Mouse (Mus musculus) hindbrain, embryonic 16.5 days (tissue): ENCODE results near the gene Snapc1. TPM values are rescaled to one million over a fixed set of nuclear protein-coding genes. Genes with fewer than 3 reads are reported as not detected.

Experiments
- ATAC-seq: fragments of 200-750 bp; cut with Nextera tagmentation; 2 replicates; pipeline ENCODE4 v1.8.0; 2017; ENCODE audit warnings: moderate TSS enrichment, moderate library complexity
- H3K27ac ChIP-seq: fragments of 300-500 bp; sonication (generic); 2 replicates; pipeline ENCODE4 v1.5.1; 2014; ENCODE audit warnings: low read depth, mild to moderate bottlenecking, control low read depth, low read length, moderate library complexity
- H3K27me3 ChIP-seq: fragments of 300-500 bp; sonication (generic); replicated peaks from 2 replicates; pipeline ENCODE4 v1.6.1; 2014; ENCODE audit warnings: low read length; ENCODE audit not compliant: control insufficient read depth, insufficient read depth
- H3K36me3 ChIP-seq: fragments of 300-500 bp; sonication (generic); 2 replicates; pipeline ENCODE4 v1.6.1; 2014; ENCODE audit warnings: mild to moderate bottlenecking, low read length, moderate library complexity, mixed read lengths; ENCODE audit not compliant: control insufficient read depth, insufficient read depth
- H3K4me1 ChIP-seq: fragments of 300-500 bp; sonication (generic); 2 replicates; pipeline ENCODE4 v1.6.1; 2014; ENCODE audit warnings: low read depth, low read length; ENCODE audit not compliant: control insufficient read depth, insufficient read depth
- H3K4me2 ChIP-seq: fragments of 300-500 bp; sonication (generic); 2 replicates; pipeline ENCODE4 v1.6.1; 2014; ENCODE audit warnings: mild to moderate bottlenecking, low read length, control low read depth, moderate library complexity
- H3K4me3 ChIP-seq: fragments of 300-500 bp; sonication (generic); 2 replicates; pipeline ENCODE4 v1.5.1; 2014; ENCODE audit warnings: mild to moderate bottlenecking, low read length, control low read depth, moderate library complexity
- H3K9ac ChIP-seq: fragments of 300-500 bp; sonication (generic); 2 replicates; pipeline ENCODE4 v1.6.1; 2014; ENCODE audit warnings: low read depth, mild to moderate bottlenecking, control low read depth, low read length, moderate library complexity
- H3K9me3 ChIP-seq: fragments of 300-500 bp; sonication (generic); 2 replicates; pipeline ENCODE4 v1.6.1; 2014; ENCODE audit warnings: mild to moderate bottlenecking, low read length, moderate library complexity; ENCODE audit not compliant: control insufficient read depth
- WGBS: fragments of 180-500 bp; shearing (Covaris S2); extraction: QIAGEN DNeasy Blood & Tissue Kit; methylation state at CpG from one replicate; pipeline ENCODE4 v1.1.7; 2014; 5-methylcytosine and 5-hydroxymethylcytosine counted together
- polyA plus RNA-seq: library from polyadenylated mRNA; unstranded; fragments of >200 nt; fragmentation: Nextera tagmentation; extraction: Ambion mirVana; gene quantifications from 2 replicates; pipeline ENCODE4 v1.2.1, GENCODE M21; 2015

The Snapc1 gene
- polyA plus RNA-seq, 1 experiment from 2014 or later: 36.7 TPM

DNA sequence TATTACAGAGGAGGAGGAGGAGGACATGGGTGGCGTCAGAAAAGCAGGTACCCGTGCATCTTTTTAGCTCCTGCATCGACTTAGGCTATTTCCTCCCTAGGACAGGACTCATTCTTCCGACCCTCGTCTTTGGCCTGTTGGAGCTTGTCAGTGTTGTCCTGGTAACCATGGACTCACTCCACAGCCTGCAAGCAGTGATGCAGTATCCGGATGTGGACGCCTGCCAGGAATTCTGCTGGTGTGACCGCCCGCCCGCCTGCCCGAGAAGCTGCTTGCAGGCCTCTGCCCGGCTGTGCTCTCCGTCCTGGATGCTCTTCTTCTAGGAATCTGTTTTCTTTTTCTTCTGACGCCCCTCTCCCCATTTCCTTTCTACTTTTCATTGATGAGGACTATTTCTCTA, 18.3 kb downstream of the Snapc1 start:
- Histone ChIP-seq H3K4me2 (no peak overlapping the region), H3K27me3 (no peaks in the 10 kb centered on the region), H3K9me3 (no peaks in the 10 kb centered on the region), H3K27ac (no peak overlapping the region), H3K4me3 (no peak overlapping the region), H3K9ac (no peak overlapping the region), H3K4me1 (no peaks in the 10 kb centered on the region; the same call in none of the 2 replicates), H3K36me3 (peaks cover 31% of the 10 kb centered on the region)
- WGBS: 49% methylated on average over 14 of the region's 14 CpGs
- peak; percentile 96 for ATAC-seq

DNA sequence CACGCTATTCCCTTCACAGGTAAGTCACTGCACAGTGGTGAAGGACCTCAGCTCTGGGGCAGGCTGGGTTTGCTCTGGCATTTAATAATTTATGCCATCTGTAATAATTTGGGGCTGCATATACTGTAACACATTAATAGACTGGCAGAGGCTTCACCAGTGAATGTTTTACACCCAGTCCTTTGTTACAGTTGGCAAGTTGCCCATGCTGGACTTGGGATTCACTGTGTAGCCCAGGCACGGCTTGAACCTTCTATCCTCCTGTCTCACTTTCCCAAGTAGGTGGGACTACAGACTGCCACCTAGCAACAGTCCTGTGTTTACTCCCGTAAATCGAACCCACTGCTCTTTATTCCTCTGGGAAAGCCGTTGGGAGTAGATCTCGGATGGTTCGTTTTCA, 22.0 kb downstream of the Snapc1 start:
- Histone ChIP-seq H3K27me3 (no peaks in the 10 kb centered on the region), H3K4me1 (no peaks in the 10 kb centered on the region; the same call in none of the 2 replicates), H3K9ac (no peak overlapping the region), H3K36me3 (peaks cover 16% of the 10 kb centered on the region), H3K4me2 (no peak overlapping the region), H3K4me3 (no peak overlapping the region), H3K27ac (no peak overlapping the region), H3K9me3 (no peaks in the 10 kb centered on the region)
- 75% methylated on average over 7 of the region's 7 CpGs for WGBS
- ATAC-seq: no peak

DNA sequence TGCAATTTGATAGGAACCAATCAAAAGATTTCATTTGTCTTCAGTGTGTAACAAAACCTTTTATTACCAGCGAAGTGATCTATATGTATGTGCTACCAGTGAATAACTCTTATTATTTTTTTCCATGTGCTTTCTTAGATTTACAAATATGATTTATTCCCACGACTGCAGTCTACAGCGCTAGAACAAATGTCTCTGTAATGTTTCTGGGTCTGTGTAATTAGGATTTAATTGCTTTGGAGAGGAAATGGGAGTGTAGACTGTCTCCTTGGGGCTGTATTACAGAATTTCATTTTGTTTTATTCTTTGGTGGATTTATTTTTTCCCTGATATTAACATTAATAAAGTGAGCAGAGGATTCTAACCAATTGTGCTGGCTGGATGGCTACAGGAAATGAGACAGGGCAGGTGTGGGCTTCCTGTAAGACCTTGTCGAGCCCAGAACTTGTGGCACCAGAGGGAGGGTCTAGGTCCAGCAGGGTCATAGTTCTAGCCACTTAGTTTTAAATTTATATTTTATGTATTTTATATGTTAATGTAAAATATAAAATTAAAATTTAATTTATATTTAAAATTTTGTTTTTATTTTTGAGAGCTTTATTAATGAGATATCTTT, 24.2 kb downstream of the Snapc1 start:
- Histone ChIP-seq H3K27ac (no peak overlapping the region), H3K9me3 (no peaks in the 10 kb centered on the region), H3K36me3 (peaks cover 11% of the 10 kb centered on the region), H3K27me3 (no peaks in the 10 kb centered on the region), H3K4me2 (no peak overlapping the region), H3K9ac (no peak overlapping the region), H3K4me1 (no peaks in the 10 kb centered on the region), H3K4me3 (no peak overlapping the region)
- peak; percentile 71 for ATAC-seq
- 80% methylated on average over 4 of the region's 4 CpGs for WGBS

DNA sequence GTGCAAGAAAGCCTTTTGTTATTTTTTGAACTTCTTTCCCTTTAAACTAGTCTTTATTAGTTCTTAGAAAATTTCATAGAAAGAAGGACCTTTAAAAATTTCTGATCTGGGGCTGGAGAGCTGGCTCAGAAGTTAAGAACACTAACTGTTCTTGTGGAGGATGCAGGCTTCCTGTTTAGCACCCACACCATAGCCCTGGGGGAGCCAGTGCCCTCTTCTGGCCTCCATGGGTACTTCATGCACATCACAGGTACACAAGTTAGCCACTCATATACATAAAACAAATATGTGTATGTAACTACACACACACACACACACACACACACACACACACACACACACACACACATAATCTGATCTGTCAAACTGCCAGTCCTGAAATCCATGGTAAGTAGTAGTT, 25.3 kb downstream of the Snapc1 start:
- Histone ChIP-seq H3K36me3 (peaks cover 8% of the 10 kb centered on the region), H3K27ac (no peak overlapping the region), H3K9ac (no peak overlapping the region), H3K27me3 (no peaks in the 10 kb centered on the region), H3K4me2 (no peak overlapping the region), H3K4me1 (no peaks in the 10 kb centered on the region), H3K4me3 (no peak overlapping the region), H3K9me3 (no peaks in the 10 kb centered on the region)
- no peak for ATAC-seq

DNA sequence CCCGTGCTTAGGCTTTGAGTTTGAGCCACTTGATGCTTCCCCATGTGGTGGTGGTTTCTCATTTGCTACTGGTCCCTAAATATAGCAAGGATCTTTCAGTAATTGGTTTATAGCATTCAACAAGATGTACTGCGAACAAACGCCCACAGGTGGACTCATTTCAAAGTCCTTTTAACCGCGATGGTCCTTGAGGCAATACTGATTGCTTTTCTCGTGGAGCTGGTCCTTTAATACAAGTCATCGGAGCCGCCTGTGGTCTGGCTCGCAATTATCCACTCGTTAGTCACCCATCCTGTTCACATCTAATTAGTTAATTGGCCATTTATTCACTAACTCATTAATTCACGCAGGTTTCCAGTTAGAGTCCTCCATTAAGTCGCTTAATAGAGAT, 32.6 kb downstream of the Snapc1 start:
- Histone ChIP-seq H3K9ac (peak overlapping the region; percentile 79), H3K4me3 (peak overlapping the region; percentile 59), H3K27me3 (no peaks in the 10 kb centered on the region), H3K27ac (peak overlapping the region; percentile 79), H3K9me3 (no peaks in the 10 kb centered on the region), H3K4me1 (peaks cover 4% of the 10 kb centered on the region), H3K36me3 (no peaks in the 10 kb centered on the region), H3K4me2 (peak overlapping the region; percentile 65)
- 41% methylated on average over 12 of the region's 12 CpGs for WGBS
- ATAC-seq: no peak; the same call in none of the 2 replicates

DNA sequence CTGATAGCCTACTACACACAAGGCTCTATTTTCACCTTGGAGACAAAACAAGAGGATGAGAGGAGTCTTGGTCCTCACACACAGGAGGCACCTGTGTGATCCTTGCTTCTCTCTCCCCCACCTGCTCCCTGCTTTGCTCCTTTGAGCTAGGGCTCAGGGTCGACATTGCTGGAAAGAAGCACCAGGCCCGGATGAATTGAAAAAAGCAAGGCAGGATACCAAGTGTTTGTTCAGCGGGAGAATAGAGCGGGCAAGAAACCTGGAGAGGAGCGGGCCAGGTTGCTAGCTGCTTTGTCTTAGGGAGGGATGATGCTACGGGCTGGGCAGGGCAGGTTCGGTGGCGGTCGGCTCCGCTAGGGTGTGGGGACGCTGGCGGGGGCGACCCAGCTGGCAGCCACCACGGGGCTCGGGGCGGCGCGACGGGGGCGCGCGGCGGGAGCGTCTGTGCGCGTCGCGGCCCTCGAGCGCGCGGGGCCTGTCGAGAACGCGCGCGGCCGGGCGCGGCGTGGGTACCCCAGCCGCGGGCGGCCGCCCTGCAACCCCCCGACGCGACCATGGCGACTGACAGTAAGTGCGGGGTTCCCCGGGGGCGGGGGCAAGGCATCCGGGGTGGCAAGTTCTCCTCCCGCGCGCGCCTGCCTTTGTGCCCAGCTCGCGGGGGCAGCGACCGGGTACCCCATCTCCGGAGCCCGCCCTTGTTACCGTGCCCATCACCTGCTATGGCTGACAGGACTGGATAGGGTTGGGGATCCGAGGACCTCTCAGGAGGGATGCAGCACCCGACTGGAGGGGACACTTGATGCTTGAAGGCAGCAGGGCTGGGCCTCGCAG, 33.2 kb downstream of the Snapc1 start, which contains the start of gene Syt16:
TSS of gene Syt16 (plus strand) at position 365 of the 831 bp plus-strand sequence.
- Histone ChIP-seq H3K4me3 (peak within 1 kb of the TSS; percentile 59), H3K27ac (peak within 1 kb of the TSS; percentile 79), H3K9me3 (no peaks in the 10 kb centered on the region), H3K36me3 (no peaks in the 10 kb centered on the region), H3K4me2 (peak within 1 kb of the TSS; percentile 65), H3K4me1 (peaks cover 4% of the 10 kb centered on the region), H3K27me3 (no peaks in the 10 kb centered on the region), H3K9ac (peak within 1 kb of the TSS; percentile 79)
- ATAC-seq: peak; percentile 81
- WGBS: 2% methylated on average over 43 of the region's 67 CpGs

DNA sequence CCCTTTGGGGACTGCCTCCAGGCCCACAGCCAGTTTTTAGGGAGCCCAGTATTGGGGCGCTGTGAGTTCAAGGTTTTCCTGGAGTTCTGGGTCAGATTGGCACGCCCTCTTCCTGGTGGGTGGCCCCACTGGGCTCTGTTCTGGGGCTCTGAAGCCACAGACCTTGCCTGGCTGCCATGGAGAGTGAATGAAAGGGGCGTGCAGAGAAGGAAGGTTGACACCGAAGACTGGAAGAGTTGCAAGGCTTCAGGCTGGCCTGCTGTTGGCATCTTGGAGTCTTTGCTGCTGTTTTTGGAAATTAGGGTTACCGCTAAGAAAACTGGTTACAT, 33.8 kb downstream of the Snapc1 start:
- H3K9ac ChIP-seq: peak overlapping the region; percentile 79
- peaks cover 4% of the 10 kb centered on the region for H3K4me1 ChIP-seq
- peak; percentile 46 for ATAC-seq
- H3K4me2 ChIP-seq: peak overlapping the region; percentile 65
- H3K9me3 ChIP-seq: no peaks in the 10 kb centered on the region
- H3K27me3 ChIP-seq: no peaks in the 10 kb centered on the region
- WGBS: 24% methylated on average over 5 of the region's 5 CpGs
- H3K4me3 ChIP-seq: peak overlapping the region; percentile 59
- H3K36me3 ChIP-seq: no peaks in the 10 kb centered on the region
- H3K27ac ChIP-seq: peak overlapping the region; percentile 79

DNA sequence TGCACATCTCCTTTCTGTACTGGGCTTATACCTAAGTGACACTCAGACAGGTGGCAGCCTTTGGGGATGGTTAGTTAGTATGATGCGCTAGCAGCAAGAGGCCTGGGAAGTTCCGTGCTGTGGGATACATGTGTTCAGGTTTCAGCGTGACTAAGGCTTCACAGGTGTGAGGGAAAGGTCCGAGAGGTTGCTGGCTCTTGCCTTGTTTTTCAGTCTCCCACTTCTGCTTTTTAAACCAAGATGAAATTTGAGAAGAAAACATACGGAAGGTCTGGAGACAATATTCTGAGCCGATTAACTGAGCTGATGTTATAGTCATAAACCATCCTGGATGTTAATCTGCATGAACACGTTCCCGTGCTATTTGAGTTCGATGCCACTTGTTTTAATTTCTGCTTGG, 38.2 kb downstream of the Snapc1 start:
- Histone ChIP-seq H3K27me3 (no peaks in the 10 kb centered on the region), H3K36me3 (no peaks in the 10 kb centered on the region), H3K9me3 (no peaks in the 10 kb centered on the region), H3K9ac (no peak overlapping the region), H3K4me2 (no peak overlapping the region), H3K4me1 (peaks cover 4% of the 10 kb centered on the region), H3K4me3 (no peak overlapping the region), H3K27ac (no peak overlapping the region)
- no peak for ATAC-seq
- 93% methylated on average over 9 of the region's 9 CpGs for WGBS

DNA sequence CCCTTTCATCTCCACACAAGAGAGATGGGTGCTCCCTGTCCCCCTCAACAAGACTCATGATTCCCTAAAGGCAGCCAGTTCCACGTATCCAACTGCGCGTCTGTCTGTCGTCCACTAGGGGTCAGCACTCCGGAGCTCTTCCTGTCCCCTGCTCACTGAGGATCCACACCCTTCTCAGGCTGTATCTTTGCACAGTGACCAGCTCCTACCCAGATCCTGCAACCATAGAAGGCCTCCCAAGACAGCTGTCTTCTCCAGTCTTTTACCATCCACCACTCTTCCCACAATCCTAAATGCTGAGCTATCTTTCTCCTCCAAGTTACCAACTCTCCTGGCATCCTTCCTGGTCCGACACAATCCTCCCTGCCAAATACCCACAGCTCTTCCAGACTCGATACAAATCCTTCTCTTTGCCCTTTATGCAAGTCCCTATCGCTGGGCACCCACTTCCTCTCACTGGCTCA, 45.2 kb downstream of the Snapc1 start:
- no peak overlapping the region for H3K27ac ChIP-seq
- H3K4me1 ChIP-seq: 0 out of 2 replicates have a peak, but pooled peaks cover 4% of the 10 kb centered on the region
- H3K9ac ChIP-seq: no peak overlapping the region
- H3K4me2 ChIP-seq: no peak overlapping the region
- 20% methylated on average over 8 of the region's 8 CpGs for WGBS
- no peaks in the 10 kb centered on the region for H3K27me3 ChIP-seq
- H3K36me3 ChIP-seq: no peaks in the 10 kb centered on the region
- ATAC-seq: 0 out of 2 replicates have a peak, but pooled peaks have one; percentile 34
- no peak overlapping the region for H3K4me3 ChIP-seq
- no peaks in the 10 kb centered on the region for H3K9me3 ChIP-seq
